Mouse (Mus musculus) forebrain, embryonic 14.5 days (tissue): ENCODE data around the gene Actr1a. TPM values are rescaled to one million over a fixed set of nuclear protein-coding genes. Genes with fewer than 3 reads are reported as not detected.
A peak's percentile ranks its signal among the peaks of the same experiment; 100 is the strongest.

Experiments used
- ATAC-seq: fragments of 200-750 bp; cut with Nextera tagmentation; 2 replicates; pipeline ENCODE4 v1.8.0; 2017; ENCODE audit warnings: mild to moderate bottlenecking, moderate library complexity
- DNase-seq: peaks from one replicate; pipeline ENCODE4 v3.0.0-alpha.2; 2015; ENCODE audit warnings: low spot score
- H3K27ac ChIP-seq: fragments of 300-500 bp; sonication (generic); 2 replicates; pipeline ENCODE4 v1.5.1; 2014; ENCODE audit warnings: low read depth, mild to moderate bottlenecking, control low read depth, low read length, moderate library complexity
- H3K27me3 ChIP-seq: fragments of 300-500 bp; sonication (generic); replicated peaks from 2 replicates; pipeline ENCODE4 v1.6.1; 2014; ENCODE audit warnings: low read length, control low read depth, mixed read lengths; ENCODE audit not compliant: control insufficient read depth, insufficient read depth
- H3K36me3 ChIP-seq: fragments of 300-500 bp; sonication (generic); 2 replicates; pipeline ENCODE4 v1.6.1; 2014; ENCODE audit warnings: low read length, control low read depth; ENCODE audit not compliant: control insufficient read depth, insufficient read depth
- H3K4me1 ChIP-seq: fragments of 300-500 bp; sonication (generic); 2 replicates; pipeline ENCODE4 v1.6.1; 2014; ENCODE audit warnings: antibody characterized with exemption, low read length, control low read depth; ENCODE audit not compliant: control insufficient read depth, insufficient read depth
- H3K4me2 ChIP-seq: fragments of 300-500 bp; sonication (generic); 2 replicates; pipeline ENCODE4 v1.6.1; 2014; ENCODE audit warnings: mild to moderate bottlenecking, control low read depth, low read length
- H3K4me3 ChIP-seq: fragments of 300-500 bp; sonication (generic); 2 replicates; pipeline ENCODE4 v1.5.1; 2014; ENCODE audit warnings: low read depth, low read length, control low read depth
- H3K9ac ChIP-seq: fragments of 300-500 bp; sonication (generic); 2 replicates; pipeline ENCODE4 v1.6.1; 2014; ENCODE audit warnings: mild to moderate bottlenecking, low read length, control low read depth, moderate library complexity
- H3K9me3 ChIP-seq: fragments of 300-500 bp; sonication (generic); replicated peaks from 2 replicates; pipeline ENCODE4 v1.6.1; 2016; ENCODE audit warnings: low read length, control low read depth, mixed read lengths; ENCODE audit not compliant: control insufficient read depth
- WGBS: fragments of 180-500 bp; shearing (Covaris S2); extraction: QIAGEN DNeasy Blood & Tissue Kit; methylation state at CpG from one replicate; pipeline ENCODE4 v1.1.7; 2014; 5-methylcytosine and 5-hydroxymethylcytosine counted together
- microRNA counts: library from miRNA; unstranded; fragments of <30 nt; microRNA quantifications from one replicate; lab custom pipeline; 2016
- microRNA-seq: library from miRNA; unstranded; fragments of <30 nt; microRNA quantifications from one replicate; pipeline ENCODE4, GENCODE M21; 2016
- polyA plus RNA-seq: library from polyadenylated mRNA; unstranded; fragments of >200 nt; fragmentation: Nextera tagmentation; extraction: Ambion mirVana; gene quantifications from 2 replicates; pipeline ENCODE4 v1.2.1, GENCODE M21; 2014

The Actr1a gene
- polyA plus RNA-seq, 1 experiment from 2014 or later, result 402 TPM

GRCm38 (mm10) chr19:46328081-46329030 is 67.2 kb downstream of the Actr1a start, which contains the start of gene Fbxl15:
Gene Fbxl15 (plus strand): TSS chr19:46328184.
- WGBS, result under 1% methylated on average over 73 of the region's 81 CpGs
- no peaks in the 10 kb centered on the region; the same call in 1 of the 2 replicates for H3K27me3 ChIP-seq
- peaks cover 27% of the 10 kb centered on the region for H3K36me3 ChIP-seq
- DNase-seq (peak; percentile 98), ATAC-seq (peak; percentile 90)
- peak within 1 kb of the TSS; percentile 77 for H3K9ac ChIP-seq
- peak within 1 kb of the TSS; percentile 68 for H3K4me3 ChIP-seq
- no peaks in the 10 kb centered on the region for H3K9me3 ChIP-seq
- H3K4me2 ChIP-seq, result peak within 1 kb of the TSS; percentile 100
- peak within 1 kb of the TSS; percentile 96 for H3K27ac ChIP-seq
- peaks cover 28% of the 10 kb centered on the region for H3K4me1 ChIP-seq

GRCm38 (mm10) chr19:46327531-46328064 is 68.0 kb downstream of the Actr1a start:
- no peaks in the 10 kb centered on the region; the same call in 1 of the 2 replicates for H3K27me3 ChIP-seq
- H3K4me3 ChIP-seq, result peak overlapping the region; percentile 68
- WGBS, result 29% methylated on average over 14 of the region's 14 CpGs
- DNase-seq (no peak), ATAC-seq (peak; percentile 0; the same call in 1 of the 2 replicates)
- H3K4me1 ChIP-seq, result peaks cover 33% of the 10 kb centered on the region
- peak overlapping the region; percentile 96 for H3K27ac ChIP-seq
- H3K9ac ChIP-seq, result peak overlapping the region; percentile 77
- H3K9me3 ChIP-seq, result no peaks in the 10 kb centered on the region
- peak overlapping the region; percentile 100 for H3K4me2 ChIP-seq
- peaks cover 26% of the 10 kb centered on the region for H3K36me3 ChIP-seq

MicroRNAs within 50 kb of the gene (microRNA counts, 519-probe panel; counts per million panel counts)
- microRNA mmu-miR-146b (lab: Ali Mortazavi, UCI), result not detected

Small RNAs within 50 kb of the gene (microRNA-seq; reads per million reads assigned to microRNA genes)
- gene Mir146b, result 0.79 reads per million

Other genes starting within 250 kb of the Actr1a start
- not detected in 2 replicates for gene Pitx3, start 247.4 kb downstream of the Actr1a start, polyA plus RNA-seq
- gene Gbf1, start 243.2 kb downstream of the Actr1a start, polyA plus RNA-seq, result 36.3 and 50.7 TPM in 2 replicates
- 1.4 and 1.6 TPM in 2 replicates for gene Nfkb2, start 91.4 kb downstream of the Actr1a start, polyA plus RNA-seq
- gene Psd, start 68.6 kb downstream of the Actr1a start, polyA plus RNA-seq, result 68.7 and 83.0 TPM in 2 replicates
- 42.6 and 43.1 TPM in 2 replicates for gene Fbxl15, start 67.6 kb downstream of the Actr1a start, polyA plus RNA-seq
- gene Cuedc2, start 57.0 kb downstream of the Actr1a start, polyA plus RNA-seq, result 402 and 405 TPM in 2 replicates
- 7.2 TPM in 2 replicates for gene Mfsd13a, start 54.6 kb downstream of the Actr1a start, polyA plus RNA-seq
- 1.8 and 2.2 TPM in 2 replicates for gene 2310034G01Rik, start 45.4 kb downstream of the Actr1a start, polyA plus RNA-seq
- gene Sufu, start 1.1 kb upstream of the Actr1a start, polyA plus RNA-seq, result 21.8 and 27.8 TPM in 2 replicates
- gene Trim8, start 106.0 kb upstream of the Actr1a start, polyA plus RNA-seq, result 23.0 and 24.8 TPM in 2 replicates
- 159 and 164 TPM in 2 replicates for gene Arl3, start 177.4 kb upstream of the Actr1a start, polyA plus RNA-seq
- gene Sfxn2, start 177.6 kb upstream of the Actr1a start, polyA plus RNA-seq, result 6.8 and 8.0 TPM in 2 replicates
- gene Wbp1l, start 203.3 kb upstream of the Actr1a start, polyA plus RNA-seq, result 23.6 and 25.5 TPM in 2 replicates